Mouse (Mus musculus) lung, adult 2 months (tissue): ENCODE measurements around the gene Mamdc4.

ENCODE experiments used
- CTCF ChIP-seq: fragments of 200-500 bp; IDR thresholded peaks from 2 replicates; pipeline ENCODE4 v1.5.1; 2011; ENCODE audit warnings: mild to moderate bottlenecking, low read length, control low read depth; ENCODE audit not compliant: insufficient read depth
- POLR2A ChIP-seq: fragments of 200-500 bp; IDR thresholded peaks from 2 replicates; pipeline ENCODE4 v1.6.1; 2011; ENCODE audit warnings: low read depth, mild to moderate bottlenecking, control low read depth, low read length, borderline replicate concordance; ENCODE audit errors: extremely low read depth

- TF ChIP-seq CTCF (peak; percentile 67), POLR2A (no peak)
These were observed 5.3 kb upstream of the Mamdc4 start for GRCm38 (mm10) chr2:25579737-25580460.
